Mouse (Mus musculus): ENCODE data around the gene Alcam.

- TF ChIP-seq USF1 (IDR thresholded peaks at IDR 0.05; ENCODE audit: low read depth) = no peak
- no peak for TF ChIP-seq CEBPB (IDR thresholded peaks at IDR 0.05; ENCODE audit: insufficient read depth, poor library complexity, severe bottlenecking)
These were observed 122.5 kb downstream of the Alcam start for GRCm38 (mm10) chr16:52331341-52331830.

All from myocyte (in vitro differentiated cells).